Mouse (Mus musculus) lung, postnatal 0 days (tissue): ENCODE results near the gene Ctsg.
"Not testable (repeated sequence)": the region's sequence is repeated elsewhere in the genome, so short reads cannot be mapped to it uniquely, and the experiment has no call there.

Experiments used
- CTCF ChIP-seq: IDR thresholded peaks from 2 replicates; pipeline ENCODE4 v1.5.1; 2016; ENCODE audit warnings: antibody characterized with exemption, mild to moderate bottlenecking
- EP300 ChIP-seq: IDR thresholded peaks from 2 replicates; pipeline ENCODE4 v1.6.1; 2016; ENCODE audit warnings: antibody characterized with exemption, mild to moderate bottlenecking, control low read depth

DNA sequence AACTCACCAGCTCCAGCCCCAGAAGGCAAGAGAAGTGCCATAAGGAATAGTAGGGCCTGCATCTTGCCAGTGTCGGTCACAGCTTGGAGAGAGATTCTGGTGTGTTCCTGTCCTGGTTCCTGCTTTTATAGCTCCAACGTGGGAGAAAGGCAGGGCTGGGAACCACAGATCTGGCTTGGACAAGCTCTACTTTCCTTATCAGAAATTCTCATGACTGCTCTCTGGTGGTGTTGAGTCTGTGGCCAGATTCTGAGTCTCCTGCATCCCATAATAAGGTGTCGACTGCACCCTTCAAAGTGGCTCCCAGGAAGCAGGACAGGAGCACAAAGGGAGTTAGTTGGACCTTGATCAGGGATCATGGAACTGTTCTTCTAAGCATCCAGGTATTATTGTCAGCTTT is 40.2 kb downstream of the Ctsg start, which contains the start of gene Mcpt4:
- TF ChIP-seq CTCF, EP300: not testable (repeated sequence)
